Mouse (Mus musculus) mouse embryonic stem cell (cell line): Measurements from ENCODE around the gene Lmcd1.

Experiments used
- in situ Hi-C, 2 experiments: fragments of 300-500 bp; cut with MboI; formaldehyde crosslinking; loops; 1 replicate in 1 of 2; 3 replicates in 1 of 2; pipeline ENCODE4 v1.14.3; 2019 to 2020; ENCODE audit warnings: low sequenced_read_pairs in 2 of 2, low pct_unique_long_range_greater_than_20kb in 1 of 2, mixed read lengths in 1 of 2; ENCODE audit not compliant: unreplicated experiment in 1 of 2

Gene Lmcd1

GRCm38 (mm10) chr6:112330520-112331222, 57.1 kb downstream of the Lmcd1 start:
- in situ Hi-C loops, result no loop called here

- in situ Hi-C loops, result no loop called here
These were observed 57.7 kb downstream of the Lmcd1 start for GRCm38 (mm10) chr6:112331223-112331598.

- in situ Hi-C loops, result no loop called here
These were observed 60.4 kb downstream of the Lmcd1 start for GRCm38 (mm10) chr6:112333930-112334329.

- in situ Hi-C loops, result no loop called here
These were observed 64.1 kb downstream of the Lmcd1 start for GRCm38 (mm10) chr6:112337667-112338066.

- in situ Hi-C loops, result no loop called here
These were observed 65.5 kb downstream of the Lmcd1 start for GRCm38 (mm10) chr6:112339016-112339415.

GRCm38 (mm10) chr6:112350452-112350851, 76.9 kb downstream of the Lmcd1 start:
- in situ Hi-C loops, result no loop called here

- in situ Hi-C loops, result no loop called here
These were observed 85.8 kb downstream of the Lmcd1 start for GRCm38 (mm10) chr6:112359341-112359740.

GRCm38 (mm10) chr6:112360676-112361075, 87.1 kb downstream of the Lmcd1 start:
- in situ Hi-C loops, result loop anchor here (10.0 kb wide), 2 partner anchors 156 to 166 kb away; no protein-coding TSS in a partner anchor

GRCm38 (mm10) chr6:112362349-112362958, 88.9 kb downstream of the Lmcd1 start:
- in situ Hi-C loops, result loop anchor here (10.0 kb wide), 2 partner anchors 158 to 168 kb away; no protein-coding TSS in a partner anchor

- in situ Hi-C loops, result loop anchor here (10.0 kb wide), 2 partner anchors 160 to 170 kb away; no protein-coding TSS in a partner anchor
These were observed 91.0 kb downstream of the Lmcd1 start for GRCm38 (mm10) chr6:112364581-112364980.

- in situ Hi-C loops, result loop anchor here (10.0 kb wide), 2 partner anchors 160 to 170 kb away; no protein-coding TSS in a partner anchor
These were observed 91.7 kb downstream of the Lmcd1 start for GRCm38 (mm10) chr6:112365294-112365693.

- in situ Hi-C loops, result loop anchor here in 1 of 2 experiments (10.0 kb wide), 1 partner anchor 159 kb away; no protein-coding TSS in a partner anchor
These were observed 100.5 kb downstream of the Lmcd1 start for GRCm38 (mm10) chr6:112373886-112374585.

- in situ Hi-C loops, result loop anchor here in 1 of 2 experiments (10.0 kb wide), 1 partner anchor 161 kb away; no protein-coding TSS in a partner anchor
These were observed 102.3 kb downstream of the Lmcd1 start for GRCm38 (mm10) chr6:112375661-112376392.

GRCm38 (mm10) chr6:112379054-112379453, 105.5 kb downstream of the Lmcd1 start:
- in situ Hi-C loops, result loop anchor here in 1 of 2 experiments (10.0 kb wide), 1 partner anchor 164 kb away; no protein-coding TSS in a partner anchor
